Comparison of ENCODE assay signal across 7 mouse cellular contexts in genomic region chr7:126799468-126800268, GRCm38 (mm10). TPM values are rescaled to one million over a fixed set of nuclear protein-coding genes. Genes with fewer than 3 reads are reported as not detected.
DNase-seq lines count a peak whose midpoint lies in the region; ATAC-seq and TF ChIP-seq lines count a peak whose summit lies in the region.

No protein-coding gene starts in this region.

- peak overlapping the region; percentile 82 for H3K4me2 ChIP-seq in embryonic facial prominence, embryonic 14.5 days (ENCODE audit: low read depth, low read length)
- peak overlapping the region; percentile 83 for H3K4me2 ChIP-seq in heart, embryonic 15.5 days
- H3K4me2 ChIP-seq in liver, embryonic 13.5 days = peak overlapping the region; percentile 95

- peak; percentile 32; the same call in 1 of the 2 replicates for TF ChIP-seq POLR2A in brain, embryonic 14.5 days (IDR thresholded peaks at IDR 0.05; ENCODE audit: borderline replicate concordance, extremely low read depth, insufficient read depth, insufficient read length, poor library complexity, severe bottlenecking)

- peak; percentile 92 for ATAC-seq in embryonic facial prominence, embryonic 14.5 days (ENCODE audit: low read depth)
- peak; percentile 87 for ATAC-seq in heart, embryonic 15.5 days (replicated peaks; ENCODE audit: insufficient number of reproducible peaks, insufficient read depth, low FRiP score, low read depth)
- ATAC-seq in liver, embryonic 13.5 days (ENCODE audit: low read depth) = peak; percentile 71

- DNase-seq in right cerebral cortex, postnatal 14 days = peak; percentile 39
- DNase-seq in right cerebral cortex, postnatal 36 days (ENCODE audit: low spot score in 2 of 2) = no peak
- no peak for DNase-seq in brain, embryonic 14.5 days (ENCODE audit: low read depth)
- no peak for DNase-seq in embryonic facial prominence, embryonic 14.5 days (ENCODE audit: low spot score)
- DNase-seq in liver, embryonic 13.5 days = no peak
- DNase-seq in right cerebral cortex, postnatal 25 days = peak; percentile 46

- H3K9me3 ChIP-seq in embryonic facial prominence, embryonic 14.5 days (ENCODE audit: control insufficient read depth, low read length) = no peaks in the 10 kb centered on the region
- no peaks in the 10 kb centered on the region for H3K9me3 ChIP-seq in heart, embryonic 15.5 days (replicated peaks)
- no peaks in the 10 kb centered on the region for H3K9me3 ChIP-seq in liver, embryonic 13.5 days (replicated peaks)

- H3K27me3 ChIP-seq in embryonic facial prominence, embryonic 14.5 days (replicated peaks; ENCODE audit: control insufficient read depth, insufficient read depth, low read length) = no peaks in the 10 kb centered on the region
- no peaks in the 10 kb centered on the region for H3K27me3 ChIP-seq in heart, embryonic 15.5 days
- no peaks in the 10 kb centered on the region for H3K27me3 ChIP-seq in liver, embryonic 13.5 days

- peak overlapping the region; percentile 88 for H3K4me3 ChIP-seq in embryonic facial prominence, embryonic 14.5 days (ENCODE audit: low read depth, low read length)
- H3K4me3 ChIP-seq in heart, embryonic 15.5 days = peak overlapping the region; percentile 88
- H3K4me3 ChIP-seq in liver, embryonic 13.5 days (replicated peaks) = peak overlapping the region; percentile 78

- peak; percentile 60; the same call in 1 of the 2 replicates for TF ChIP-seq CTCF in brain, embryonic 14.5 days (IDR thresholded peaks at IDR 0.05; ENCODE audit: borderline replicate concordance, extremely low read depth, insufficient read depth, insufficient read length)

- peak overlapping the region; percentile 84 for H3K9ac ChIP-seq in embryonic facial prominence, embryonic 14.5 days (ENCODE audit: low read depth, low read length)
- peak overlapping the region; percentile 73 for H3K9ac ChIP-seq in heart, embryonic 15.5 days
- peak overlapping the region; percentile 79 for H3K9ac ChIP-seq in liver, embryonic 13.5 days

- H3K4me1 ChIP-seq in embryonic facial prominence, embryonic 14.5 days (ENCODE audit: control insufficient read depth, insufficient read depth, low read length) = peaks cover 11% of the 10 kb centered on the region
- H3K4me1 ChIP-seq in heart, embryonic 15.5 days (replicated peaks) = peaks cover 47% of the 10 kb centered on the region
- peaks cover 79% of the 10 kb centered on the region for H3K4me1 ChIP-seq in liver, embryonic 13.5 days (replicated peaks)

- peak overlapping the region; percentile 99 for H3K27ac ChIP-seq in embryonic facial prominence, embryonic 14.5 days (replicated peaks; ENCODE audit: low read depth, low read length)
- peak overlapping the region; percentile 100 for H3K27ac ChIP-seq in heart, embryonic 15.5 days
- peak overlapping the region; percentile 90 for H3K27ac ChIP-seq in liver, embryonic 13.5 days

- under 1% methylated on average over 36 of the region's 38 CpGs for WGBS in embryonic facial prominence, embryonic 14.5 days
- WGBS in heart, embryonic 15.5 days = 1% methylated on average over 38 of the region's 38 CpGs
- WGBS in liver, embryonic 13.5 days (ENCODE audit: insufficient replicate concordance) = 2% methylated on average over 38 of the region's 38 CpGs

- peaks cover 38% of the 10 kb centered on the region for H3K36me3 ChIP-seq in embryonic facial prominence, embryonic 14.5 days (ENCODE audit: control insufficient read depth, insufficient read depth, low read length)
- H3K36me3 ChIP-seq in heart, embryonic 15.5 days = peaks cover 25% of the 10 kb centered on the region
- H3K36me3 ChIP-seq in liver, embryonic 13.5 days = peaks cover 30% of the 10 kb centered on the region

RNA-seq across cellular contexts. Expression of gene Fam57b, which starts 2.2 kb away (rescaled TPM):
- 199 and 224 TPM in 2 replicates for polyA plus RNA-seq in brain, embryonic 14.5 days (2012; rRNA removed)
- 1.1 and 1.9 TPM in 2 replicates for polyA plus RNA-seq in embryonic facial prominence, embryonic 14.5 days (2014; fragmentation: Nextera tagmentation; extraction: Ambion mirVana)
- polyA plus RNA-seq in heart, embryonic 15.5 days (2015; fragmentation: Nextera tagmentation; extraction: Ambion mirVana) = 0.69 and 1.3 TPM in 2 replicates
- 0.10 and 0.13 TPM in 2 replicates for polyA plus RNA-seq in liver, embryonic 13.5 days (2015; fragmentation: Nextera tagmentation; extraction: Ambion mirVana)

RNA-seq across cellular contexts. Expression of gene Ppp4c, which starts 7.4 kb away (rescaled TPM):
- polyA plus RNA-seq in brain, embryonic 14.5 days (2012; rRNA removed) = 219 and 232 TPM in 2 replicates
- 214 and 256 TPM in 2 replicates for polyA plus RNA-seq in embryonic facial prominence, embryonic 14.5 days (2014; fragmentation: Nextera tagmentation; extraction: Ambion mirVana)
- polyA plus RNA-seq in heart, embryonic 15.5 days (2015; fragmentation: Nextera tagmentation; extraction: Ambion mirVana) = 120 and 149 TPM in 2 replicates
- 133 and 141 TPM in 2 replicates for polyA plus RNA-seq in liver, embryonic 13.5 days (2015; fragmentation: Nextera tagmentation; extraction: Ambion mirVana)

RNA-seq across cellular contexts. Expression of gene Tbx6, which starts 18.4 kb away (rescaled TPM):
- polyA plus RNA-seq in brain, embryonic 14.5 days (2012; rRNA removed) = 1.6 and 2.3 TPM in 2 replicates
- polyA plus RNA-seq in embryonic facial prominence, embryonic 14.5 days (2014; fragmentation: Nextera tagmentation; extraction: Ambion mirVana) = 0.24 and 0.35 TPM in 2 replicates
- polyA plus RNA-seq in heart, embryonic 15.5 days (2015; fragmentation: Nextera tagmentation; extraction: Ambion mirVana) = 0.34 and 0.41 TPM in 2 replicates
- polyA plus RNA-seq in liver, embryonic 13.5 days (2015; fragmentation: Nextera tagmentation; extraction: Ambion mirVana) = 0.35 and 0.45 TPM in 2 replicates

RNA-seq across cellular contexts. Expression of gene Ypel3, which starts 22.9 kb away (rescaled TPM):
- 181 and 258 TPM in 2 replicates for polyA plus RNA-seq in brain, embryonic 14.5 days (2012; rRNA removed)
- 117 and 123 TPM in 2 replicates for polyA plus RNA-seq in embryonic facial prominence, embryonic 14.5 days (2014; fragmentation: Nextera tagmentation; extraction: Ambion mirVana)
- 78.1 and 90.5 TPM in 2 replicates for polyA plus RNA-seq in heart, embryonic 15.5 days (2015; fragmentation: Nextera tagmentation; extraction: Ambion mirVana)
- polyA plus RNA-seq in liver, embryonic 13.5 days (2015; fragmentation: Nextera tagmentation; extraction: Ambion mirVana) = 68.4 and 77.3 TPM in 2 replicates

RNA-seq across cellular contexts. Expression of gene 4930451I11Rik, which starts 31.8 kb away (rescaled TPM):
- not detected in 2 replicates for polyA plus RNA-seq in brain, embryonic 14.5 days (2012; rRNA removed)
- polyA plus RNA-seq in embryonic facial prominence, embryonic 14.5 days (2014; fragmentation: Nextera tagmentation; extraction: Ambion mirVana) = not detected in 2 replicates
- polyA plus RNA-seq in heart, embryonic 15.5 days (2015; fragmentation: Nextera tagmentation; extraction: Ambion mirVana) = not detected in 2 replicates
- polyA plus RNA-seq in liver, embryonic 13.5 days (2015; fragmentation: Nextera tagmentation; extraction: Ambion mirVana) = not detected in 2 replicates

Comparison
In these comparisons a context has a peak if more than half of its experiments do, and no peak if none do; other contexts are left out.
1. DNase-seq: peak in right cerebral cortex, postnatal 14 days (single experiment) and right cerebral cortex, postnatal 25 days (single experiment); none in right cerebral cortex, postnatal 36 days (0 of 2), brain, embryonic 14.5 days (single experiment), embryonic facial prominence, embryonic 14.5 days (single experiment) and liver, embryonic 13.5 days (single experiment).
2. RNA of gene Fam57b, which starts 2.2 kb away (polyA plus RNA-seq): 199 to 224 TPM in brain, embryonic 14.5 days; 1.1 to 1.9 TPM in embryonic facial prominence, embryonic 14.5 days, 0.69 to 1.3 TPM in heart, embryonic 15.5 days and 0.10 to 0.13 TPM in liver, embryonic 13.5 days; every median in the first group is over 10 times any median in the second.
3. Peak in every context shown above with its lines, with median percentiles within 50 percentile points of each other: ATAC-seq, H3K27ac ChIP-seq, H3K4me2 ChIP-seq, H3K4me3 ChIP-seq and H3K9ac ChIP-seq.